Mouse (Mus musculus): ENCODE measurements around the gene Pigf. TPM values are rescaled to one million over a fixed set of nuclear protein-coding genes. Genes with fewer than 3 reads are reported as not detected.

The Pigf gene
- polyA plus RNA-seq, 1 experiment, result 14.8 TPM

- Histone ChIP-seq H3K4me3 (no peak overlapping the region), H3K27me3 (ENCODE audit: control insufficient read depth, insufficient read depth, insufficient read length) (no peaks in the 10 kb centered on the region), H3K4me2 (ENCODE audit: low read depth) (no peak overlapping the region), H3ac (ENCODE audit: control insufficient read depth, insufficient read length) (no peak overlapping the region), H3K36me3 (ENCODE audit: control insufficient read depth, insufficient read depth) (peaks cover 27% of the 10 kb centered on the region), H3K79me2 (ENCODE audit: control insufficient read depth, insufficient read depth) (peaks cover 43% of the 10 kb centered on the region)
- TF ChIP-seq MYOG (IDR thresholded peaks at IDR 0.05; ENCODE audit: control insufficient read depth in 1 of 3, insufficient read depth in 1 of 3, insufficient read length in 2 of 3, low read depth in 2 of 3) (no peak), POLR2AphosphoS2 (IDR thresholded peaks at IDR 0.05; ENCODE audit: insufficient read length, low read depth) (peak; percentile 27)
Measured at GRCm38 (mm10) chr17:86981205-86981604, 44.0 kb downstream of the Pigf start.

GRCm38 (mm10) chr17:86978496-86978895 lies 46.7 kb downstream of the Pigf start:
- peaks cover 38% of the 10 kb centered on the region for H3K36me3 ChIP-seq (ENCODE audit: control insufficient read depth, insufficient read depth)
- H3K4me2 ChIP-seq (ENCODE audit: low read depth), result no peak overlapping the region
- H3ac ChIP-seq (ENCODE audit: control insufficient read depth, insufficient read length), result no peak overlapping the region
- H3K27me3 ChIP-seq (ENCODE audit: control insufficient read depth, insufficient read depth, insufficient read length), result no peaks in the 10 kb centered on the region
- H3K79me2 ChIP-seq (ENCODE audit: control insufficient read depth, insufficient read depth), result peaks cover 46% of the 10 kb centered on the region
- TF ChIP-seq TCF3 (IDR thresholded peaks at IDR 0.05; ENCODE audit: insufficient read length, low read depth) (no peak), REST (IDR thresholded peaks at IDR 0.05; ENCODE audit: insufficient read depth, insufficient read length) (no peak), CEBPB (IDR thresholded peaks at IDR 0.05; ENCODE audit: insufficient read depth, poor library complexity, severe bottlenecking) (no peak), SRF (IDR thresholded peaks at IDR 0.05; ENCODE audit: control insufficient read depth, insufficient read length, low read depth) (no peak), E2F4 (IDR thresholded peaks at IDR 0.05; ENCODE audit: insufficient read depth) (no peak), MAX (IDR thresholded peaks at IDR 0.05; ENCODE audit: low read depth) (no peak), POLR2AphosphoS2 (IDR thresholded peaks at IDR 0.05; ENCODE audit: insufficient read length, low read depth) (no peak), POLR2A (IDR thresholded peaks at IDR 0.05; ENCODE audit: insufficient read length, low read depth) (no peak), MYOG (IDR thresholded peaks at IDR 0.05; ENCODE audit: control insufficient read depth in 1 of 3, insufficient read depth in 1 of 3, insufficient read length in 2 of 3, low read depth in 2 of 3) (no peak), TCF12 (IDR thresholded peaks at IDR 0.05; ENCODE audit: insufficient read depth, poor library complexity, severe bottlenecking) (no peak), USF1 (IDR thresholded peaks at IDR 0.05; ENCODE audit: low read depth) (no peak), MYOD1 (IDR thresholded peaks at IDR 0.05; ENCODE audit: control insufficient read depth in 1 of 3, insufficient read length in 2 of 3, low read depth in 2 of 3) (no peak)
- H3K4me3 ChIP-seq, result no peak overlapping the region

DNA sequence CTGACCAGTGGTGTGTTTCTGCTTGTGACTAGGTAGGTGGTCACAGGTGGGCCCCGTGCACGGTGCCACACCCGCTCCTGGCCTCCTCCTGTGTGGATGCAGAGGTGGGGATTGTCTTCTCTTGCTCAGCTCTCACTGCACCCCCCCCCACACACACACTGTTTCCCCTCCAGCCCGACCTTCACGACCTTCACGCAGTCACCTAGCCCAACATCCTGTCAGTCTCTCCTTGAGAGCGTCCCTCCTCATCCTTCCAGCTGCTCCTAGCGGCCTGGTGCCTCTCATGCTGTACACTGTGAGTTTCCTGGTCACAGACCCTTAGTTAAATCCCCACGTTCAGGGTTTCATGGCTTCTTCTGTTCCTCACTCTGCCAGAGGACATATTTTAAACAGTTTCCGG lies 48.8 kb downstream of the Pigf start:
- Histone ChIP-seq H3K27me3 (ENCODE audit: control insufficient read depth, insufficient read depth, insufficient read length) (no peaks in the 10 kb centered on the region), H3K4me3 (no peak overlapping the region), H3K79me2 (ENCODE audit: control insufficient read depth, insufficient read depth) (peaks cover 59% of the 10 kb centered on the region), H3ac (ENCODE audit: control insufficient read depth, insufficient read length) (no peak overlapping the region), H3K36me3 (ENCODE audit: control insufficient read depth, insufficient read depth) (peaks cover 51% of the 10 kb centered on the region), H3K4me2 (ENCODE audit: low read depth) (no peak overlapping the region)
- TF ChIP-seq POLR2AphosphoS2 (IDR thresholded peaks at IDR 0.05; ENCODE audit: insufficient read length, low read depth) (peak; percentile 61), POLR2A (IDR thresholded peaks at IDR 0.05; ENCODE audit: insufficient read length, low read depth) (no peak)

DNA sequence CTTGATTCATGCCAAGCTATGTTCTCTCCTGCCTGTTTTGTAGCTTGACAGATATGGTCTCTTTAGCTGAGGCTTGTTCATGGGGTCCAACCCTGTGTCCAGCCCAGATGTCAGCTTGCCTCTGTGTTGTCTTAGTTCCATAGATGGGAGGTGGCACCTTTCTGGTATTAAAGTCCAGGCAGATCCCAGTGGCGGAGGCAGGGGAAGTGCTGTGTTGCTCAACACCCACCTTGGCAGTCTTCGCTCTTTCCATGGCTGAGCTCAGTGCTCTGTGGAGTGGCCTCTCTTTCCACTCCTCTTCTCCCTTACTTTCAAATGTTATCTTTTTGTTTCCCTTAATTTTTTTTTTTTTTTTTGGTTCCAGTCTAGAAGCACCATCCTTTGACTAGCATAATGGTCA lies 52.1 kb downstream of the Pigf start:
- Histone ChIP-seq H3K36me3 (ENCODE audit: control insufficient read depth, insufficient read depth) (peaks cover 48% of the 10 kb centered on the region), H3K79me2 (ENCODE audit: control insufficient read depth, insufficient read depth) (peaks cover 80% of the 10 kb centered on the region), H3K27me3 (ENCODE audit: control insufficient read depth, insufficient read depth, insufficient read length) (no peaks in the 10 kb centered on the region), H3K4me2 (ENCODE audit: low read depth) (no peak overlapping the region), H3K4me3 (no peak overlapping the region), H3ac (ENCODE audit: control insufficient read depth, insufficient read length) (no peak overlapping the region)
- TF ChIP-seq MAX (IDR thresholded peaks at IDR 0.05; ENCODE audit: low read depth), result no peak
- TF ChIP-seq POLR2A (IDR thresholded peaks at IDR 0.05; ENCODE audit: insufficient read length, low read depth), result no peak
- TF ChIP-seq CEBPB (IDR thresholded peaks at IDR 0.05; ENCODE audit: insufficient read depth, poor library complexity, severe bottlenecking), result no peak
- no peak for TF ChIP-seq SRF (IDR thresholded peaks at IDR 0.05; ENCODE audit: control insufficient read depth, insufficient read length, low read depth)
- TF ChIP-seq USF1 (IDR thresholded peaks at IDR 0.05; ENCODE audit: low read depth), result no peak
- TF ChIP-seq MYOD1 (IDR thresholded peaks at IDR 0.05; ENCODE audit: control insufficient read depth in 1 of 3, insufficient read length in 2 of 3, low read depth in 2 of 3), result no peak
- TF ChIP-seq MYOG (IDR thresholded peaks at IDR 0.05; ENCODE audit: control insufficient read depth in 1 of 3, insufficient read depth in 1 of 3, insufficient read length in 2 of 3, low read depth in 2 of 3), result no peak

DNA sequence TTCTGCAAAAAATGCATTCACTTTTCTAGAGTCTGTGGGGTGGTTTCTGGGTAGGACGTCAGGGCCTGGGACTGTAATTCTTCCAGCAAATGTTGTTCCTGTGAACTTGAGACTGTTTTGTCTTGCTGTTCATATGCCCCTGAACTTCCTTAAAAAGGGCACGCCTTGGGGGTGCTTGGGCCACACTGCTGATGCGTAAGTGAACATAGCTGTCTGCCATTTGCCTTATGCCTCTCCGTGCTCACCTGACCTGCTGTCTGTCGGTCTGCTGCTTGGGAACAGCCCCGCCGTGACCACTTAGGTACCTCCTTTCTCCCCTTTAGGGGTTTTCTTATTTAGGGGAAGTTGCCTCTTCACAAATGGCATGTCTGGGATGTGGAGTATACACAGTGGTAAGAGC lies 53.3 kb downstream of the Pigf start:
- TF ChIP-seq MYOG (IDR thresholded peaks at IDR 0.05; ENCODE audit: control insufficient read depth in 1 of 3, insufficient read depth in 1 of 3, insufficient read length in 2 of 3, low read depth in 2 of 3) (no peak), POLR2AphosphoS2 (IDR thresholded peaks at IDR 0.05; ENCODE audit: insufficient read length, low read depth) (no peak), TCF12 (IDR thresholded peaks at IDR 0.05; ENCODE audit: insufficient read depth, poor library complexity, severe bottlenecking) (no peak), MAX (IDR thresholded peaks at IDR 0.05; ENCODE audit: low read depth) (no peak), SRF (IDR thresholded peaks at IDR 0.05; ENCODE audit: control insufficient read depth, insufficient read length, low read depth) (no peak), REST (IDR thresholded peaks at IDR 0.05; ENCODE audit: insufficient read depth, insufficient read length) (no peak), MYOD1 (IDR thresholded peaks at IDR 0.05; ENCODE audit: control insufficient read depth in 1 of 3, insufficient read length in 2 of 3, low read depth in 2 of 3) (no peak), TCF3 (IDR thresholded peaks at IDR 0.05; ENCODE audit: insufficient read length, low read depth) (no peak), E2F4 (IDR thresholded peaks at IDR 0.05; ENCODE audit: insufficient read depth) (no peak)
- no peak overlapping the region for H3ac ChIP-seq (ENCODE audit: control insufficient read depth, insufficient read length)
- no peaks in the 10 kb centered on the region for H3K27me3 ChIP-seq (ENCODE audit: control insufficient read depth, insufficient read depth, insufficient read length)
- H3K4me2 ChIP-seq (ENCODE audit: low read depth), result no peak overlapping the region
- H3K79me2 ChIP-seq (ENCODE audit: control insufficient read depth, insufficient read depth), result peaks cover 81% of the 10 kb centered on the region
- H3K4me3 ChIP-seq, result no peak overlapping the region
- H3K36me3 ChIP-seq (ENCODE audit: control insufficient read depth, insufficient read depth), result peaks cover 45% of the 10 kb centered on the region

Measured in myocyte (in vitro differentiated cells).